Mouse (Mus musculus) neural tube, embryonic 12.5 days (tissue): Measurements from ENCODE around the gene Pank2. TPM values are rescaled to one million over a fixed set of nuclear protein-coding genes. Genes with fewer than 3 reads are reported as not detected.
"Not testable (repeated sequence)": the region's sequence is repeated elsewhere in the genome, so short reads cannot be mapped to it uniquely, and the experiment has no call there.

Experiments used
- ATAC-seq: fragments of 200-750 bp; cut with Nextera tagmentation; 2 replicates; pipeline ENCODE4 v1.8.0; 2017; ENCODE audit warnings: low read depth, mild to moderate bottlenecking, moderate TSS enrichment, moderate library complexity; ENCODE audit not compliant: low FRiP score
- H3K27ac ChIP-seq: fragments of 300-500 bp; sonication (generic); 2 replicates; pipeline ENCODE4 v1.5.1; 2016
- H3K27me3 ChIP-seq: fragments of 300-500 bp; sonication (generic); replicated peaks from 2 replicates; pipeline ENCODE4 v1.6.1; 2016; ENCODE audit warnings: mild to moderate bottlenecking
- H3K36me3 ChIP-seq: fragments of 300-500 bp; sonication (generic); 2 replicates; pipeline ENCODE4 v1.6.1; 2016; ENCODE audit warnings: mild to moderate bottlenecking
- H3K4me1 ChIP-seq: fragments of 300-500 bp; sonication (generic); 2 replicates; pipeline ENCODE4 v1.6.1; 2016
- H3K4me2 ChIP-seq: fragments of 300-500 bp; sonication (generic); replicated peaks from 2 replicates; pipeline ENCODE4 v1.6.1; 2016; ENCODE audit warnings: mild to moderate bottlenecking
- H3K4me3 ChIP-seq: fragments of 300-500 bp; sonication (generic); 2 replicates; pipeline ENCODE4 v1.5.1; 2016
- H3K9ac ChIP-seq: fragments of 300-500 bp; sonication (generic); 2 replicates; pipeline ENCODE4 v1.6.1; 2016; ENCODE audit warnings: mild to moderate bottlenecking
- H3K9me3 ChIP-seq: fragments of 300-500 bp; sonication (generic); 2 replicates; pipeline ENCODE4 v1.6.1; 2016; ENCODE audit warnings: mild to moderate bottlenecking
- WGBS: fragments of 180-500 bp; shearing (Covaris S2); methylation state at CpG from one replicate; pipeline ENCODE4 v1.1.7; 2016; 5-methylcytosine and 5-hydroxymethylcytosine counted together
- polyA plus RNA-seq: library from polyadenylated mRNA; unstranded; fragments of >200 nt; fragmentation: Nextera tagmentation; extraction: Ambion mirVana; gene quantifications from 2 replicates; pipeline ENCODE4 v1.2.1, GENCODE M21; 2016

The Pank2 gene
- polyA plus RNA-seq, 1 experiment from 2014 or later, result 56.1 TPM

- Histone ChIP-seq H3K4me1 (no peaks in the 10 kb centered on the region), H3K27me3 (no peaks in the 10 kb centered on the region), H3K4me3 (no peak overlapping the region), H3K27ac (no peak overlapping the region), H3K9ac (no peak overlapping the region), H3K36me3 (peaks cover 25% of the 10 kb centered on the region), H3K9me3 (no peaks in the 10 kb centered on the region), H3K4me2 (no peak overlapping the region)
- ATAC-seq, result no peak
- WGBS, result 87% methylated on average over 5 of the region's 5 CpGs
Measured at GRCm38 (mm10) chr2:131307391-131307790, 45.1 kb downstream of the Pank2 start.

GRCm38 (mm10) chr2:131307822-131308221 lies 45.5 kb downstream of the Pank2 start:
- 62% methylated on average over 2 of the region's 2 CpGs for WGBS
- Histone ChIP-seq H3K4me2 (no peak overlapping the region), H3K36me3 (peaks cover 21% of the 10 kb centered on the region), H3K4me3 (no peak overlapping the region), H3K27me3 (no peaks in the 10 kb centered on the region), H3K9me3 (no peaks in the 10 kb centered on the region), H3K4me1 (no peaks in the 10 kb centered on the region), H3K9ac (no peak overlapping the region), H3K27ac (no peak overlapping the region)
- ATAC-seq, result no peak

- WGBS, result 74% methylated on average over 6 of the region's 6 CpGs
- Histone ChIP-seq H3K9ac (no peak overlapping the region), H3K9me3 (no peaks in the 10 kb centered on the region), H3K36me3 (peaks cover 8% of the 10 kb centered on the region; the same call in 1 of the 2 replicates), H3K27me3 (no peaks in the 10 kb centered on the region), H3K4me2 (no peak overlapping the region), H3K4me1 (no peaks in the 10 kb centered on the region), H3K27ac (no peak overlapping the region), H3K4me3 (no peak overlapping the region)
- no peak for ATAC-seq
Measured at GRCm38 (mm10) chr2:131309296-131309695, 47.0 kb downstream of the Pank2 start.

GRCm38 (mm10) chr2:131316167-131316566 lies 53.9 kb downstream of the Pank2 start:
- Histone ChIP-seq H3K36me3 (peaks cover 7% of the 10 kb centered on the region), H3K9me3 (no peaks in the 10 kb centered on the region), H3K9ac (no peak overlapping the region), H3K27me3 (no peaks in the 10 kb centered on the region), H3K4me1 (no peaks in the 10 kb centered on the region), H3K4me3 (no peak overlapping the region), H3K27ac (no peak overlapping the region), H3K4me2 (no peak overlapping the region)
- 90% methylated on average over 2 of the region's 2 CpGs for WGBS
- ATAC-seq, result 0 out of 2 replicates have a peak, but pooled peaks have one; percentile 9

- Histone ChIP-seq H3K27ac (no peak overlapping the region), H3K4me1 (no peaks in the 10 kb centered on the region), H3K36me3 (peaks cover 3% of the 10 kb centered on the region), H3K4me2 (no peak overlapping the region), H3K27me3 (no peaks in the 10 kb centered on the region), H3K9me3 (no peaks in the 10 kb centered on the region), H3K4me3 (no peak overlapping the region), H3K9ac (no peak overlapping the region)
- 80% methylated on average over 6 of the region's 6 CpGs for WGBS
- no peak for ATAC-seq
Measured at GRCm38 (mm10) chr2:131319401-131319800, 57.1 kb downstream of the Pank2 start.

GRCm38 (mm10) chr2:131321192-131321591 lies 58.9 kb downstream of the Pank2 start:
- not testable (repeated sequence) for H3K4me2 ChIP-seq, H3K36me3 ChIP-seq, H3K9me3 ChIP-seq, H3K27me3 ChIP-seq, H3K27ac ChIP-seq, H3K4me3 ChIP-seq, ATAC-seq, H3K9ac ChIP-seq, H3K4me1 ChIP-seq
- whole genome bisulfite sequencing, result 78% methylated on average over 3 of the region's 3 CpGs

GRCm38 (mm10) chr2:131323675-131324074 lies 61.4 kb downstream of the Pank2 start:
- H3K27ac ChIP-seq, result no peak overlapping the region
- WGBS, result 74% methylated on average over 1 of the region's 1 CpGs

GRCm38 (mm10) chr2:131326044-131326443 lies 63.7 kb downstream of the Pank2 start:
- no peaks in the 10 kb centered on the region; the same call in 1 of the 2 replicates for H3K36me3 ChIP-seq
- no peaks in the 10 kb centered on the region for H3K27me3 ChIP-seq
- WGBS, result 68% methylated on average over 3 of the region's 3 CpGs
- no peak overlapping the region for H3K9ac ChIP-seq
- H3K4me2 ChIP-seq, result no peak overlapping the region
- H3K9me3 ChIP-seq, result no peaks in the 10 kb centered on the region
- H3K4me1 ChIP-seq, result no peaks in the 10 kb centered on the region
- no peak overlapping the region for H3K4me3 ChIP-seq
- ATAC-seq, result no peak
- H3K27ac ChIP-seq, result no peak overlapping the region

More at GRCm38 (mm10) chr2:131323675-131324074, 61.4 kb downstream of the Pank2 start:
- no peak for ATAC-seq
- no peak overlapping the region for H3K4me3 ChIP-seq
- no peak overlapping the region for H3K9ac ChIP-seq
- no peak overlapping the region for H3K4me2 ChIP-seq
- no peaks in the 10 kb centered on the region for H3K4me1 ChIP-seq
- no peaks in the 10 kb centered on the region for H3K27me3 ChIP-seq
- no peaks in the 10 kb centered on the region; the same call in 1 of the 2 replicates for H3K36me3 ChIP-seq
- no peaks in the 10 kb centered on the region for H3K9me3 ChIP-seq

- ATAC-seq, result no peak
- Histone ChIP-seq H3K27ac (no peak overlapping the region), H3K36me3 (no peaks in the 10 kb centered on the region), H3K4me3 (no peak overlapping the region), H3K9me3 (no peaks in the 10 kb centered on the region), H3K4me2 (no peak overlapping the region), H3K4me1 (no peaks in the 10 kb centered on the region), H3K9ac (no peak overlapping the region), H3K27me3 (no peaks in the 10 kb centered on the region)
- WGBS, result 94% methylated on average over 1 of the region's 1 CpGs
Measured at GRCm38 (mm10) chr2:131328981-131329380, 66.7 kb downstream of the Pank2 start.

- Histone ChIP-seq H3K9ac (no peak overlapping the region), H3K27me3 (no peaks in the 10 kb centered on the region), H3K9me3 (no peaks in the 10 kb centered on the region), H3K4me3 (no peak overlapping the region), H3K27ac (no peak overlapping the region), H3K4me2 (no peak overlapping the region), H3K4me1 (no peaks in the 10 kb centered on the region), H3K36me3 (no peaks in the 10 kb centered on the region)
- 86% methylated on average over 3 of the region's 3 CpGs for WGBS
- ATAC-seq, result no peak
Measured at GRCm38 (mm10) chr2:131330548-131330947, 68.3 kb downstream of the Pank2 start.

GRCm38 (mm10) chr2:131337602-131338001 lies 75.3 kb downstream of the Pank2 start:
- no peak for ATAC-seq

GRCm38 (mm10) chr2:131344449-131344848 lies 82.2 kb downstream of the Pank2 start:
- WGBS, result 58% methylated on average over 3 of the region's 3 CpGs
- Histone ChIP-seq H3K4me3 (no peak overlapping the region), H3K27ac (no peak overlapping the region), H3K9me3 (no peaks in the 10 kb centered on the region), H3K4me2 (no peak overlapping the region), H3K27me3 (no peaks in the 10 kb centered on the region), H3K4me1 (no peaks in the 10 kb centered on the region), H3K9ac (no peak overlapping the region), H3K36me3 (no peaks in the 10 kb centered on the region)
- no peak for ATAC-seq

More at GRCm38 (mm10) chr2:131337602-131338001, 75.3 kb downstream of the Pank2 start:
- no peak overlapping the region for H3K27ac ChIP-seq
- H3K36me3 ChIP-seq, result no peaks in the 10 kb centered on the region
- no peak overlapping the region for H3K9ac ChIP-seq
- H3K27me3 ChIP-seq, result no peaks in the 10 kb centered on the region
- no peaks in the 10 kb centered on the region for H3K9me3 ChIP-seq
- 77% methylated on average over 6 of the region's 6 CpGs for WGBS
- H3K4me2 ChIP-seq, result no peak overlapping the region
- no peaks in the 10 kb centered on the region for H3K4me1 ChIP-seq
- H3K4me3 ChIP-seq, result no peak overlapping the region

GRCm38 (mm10) chr2:131345556-131345955 lies 83.3 kb downstream of the Pank2 start:
- no peaks in the 10 kb centered on the region for H3K27me3 ChIP-seq
- H3K27ac ChIP-seq, result no peak overlapping the region
- no peak for ATAC-seq
- no peaks in the 10 kb centered on the region for H3K9me3 ChIP-seq
- H3K9ac ChIP-seq, result no peak overlapping the region
- no peaks in the 10 kb centered on the region for H3K36me3 ChIP-seq
- 53% methylated on average over 3 of the region's 3 CpGs for WGBS
- no peak overlapping the region for H3K4me3 ChIP-seq
- H3K4me2 ChIP-seq, result no peak overlapping the region
- no peaks in the 10 kb centered on the region for H3K4me1 ChIP-seq
